Mouse (Mus musculus): ENCODE data around the gene Rasal2.

- no peak for TF ChIP-seq CTCF (IDR thresholded peaks at IDR 0.05)
- TF ChIP-seq EP300 (IDR thresholded peaks at IDR 0.05) = no peak
Observed at GRCm38 (mm10) chr1:157295868-157296267, 116.5 kb downstream of the Rasal2 start.
